Mouse (Mus musculus) intestine, postnatal 0 days (tissue): Measurements from ENCODE around the gene Spef2. TPM values are rescaled to one million over a fixed set of nuclear protein-coding genes. Genes with fewer than 3 reads are reported as not detected.
"Not testable (repeated sequence)": the region's sequence is repeated elsewhere in the genome, so short reads cannot be mapped to it uniquely, and the experiment has no call there.

Experiments used
- ATAC-seq: fragments of 200-750 bp; cut with Nextera tagmentation; 2 replicates; pipeline ENCODE4 v1.8.0; 2017; ENCODE audit warnings: mild to moderate bottlenecking, moderate TSS enrichment, moderate library complexity
- H3K27ac ChIP-seq: fragments of 300-500 bp; sonication (generic); 2 replicates; pipeline ENCODE4 v1.5.1; 2014; ENCODE audit warnings: mild to moderate bottlenecking, low read depth, low read length, moderate library complexity
- H3K27me3 ChIP-seq: fragments of 300-500 bp; sonication (generic); replicated peaks from 2 replicates; pipeline ENCODE4 v1.6.1; 2014; ENCODE audit warnings: low read length, mixed read lengths; ENCODE audit not compliant: control insufficient read depth, insufficient read depth
- H3K36me3 ChIP-seq: fragments of 300-500 bp; sonication (generic); 2 replicates; pipeline ENCODE4 v1.6.1; 2014; ENCODE audit warnings: mild to moderate bottlenecking, moderate library complexity; ENCODE audit not compliant: control insufficient read depth, insufficient read depth
- H3K4me1 ChIP-seq: fragments of 300-500 bp; sonication (generic); replicated peaks from 2 replicates; pipeline ENCODE4 v1.6.1; 2014; ENCODE audit warnings: antibody characterized with exemption, low read length, mixed read lengths; ENCODE audit not compliant: control insufficient read depth, insufficient read depth
- H3K4me2 ChIP-seq: fragments of 300-500 bp; sonication (generic); replicated peaks from 2 replicates; pipeline ENCODE4 v1.6.1; 2014; ENCODE audit warnings: low read depth, mild to moderate bottlenecking, moderate library complexity
- H3K4me3 ChIP-seq: fragments of 300-500 bp; sonication (generic); 2 replicates; pipeline ENCODE4 v1.5.1; 2014; ENCODE audit warnings: low read depth, low read length
- H3K9ac ChIP-seq: fragments of 300-500 bp; sonication (generic); 2 replicates; pipeline ENCODE4 v1.6.1; 2014; ENCODE audit warnings: mild to moderate bottlenecking, low read depth, low read length
- H3K9me3 ChIP-seq: fragments of 300-500 bp; sonication (generic); 2 replicates; pipeline ENCODE4 v1.6.1; 2016; ENCODE audit warnings: mixed run types; ENCODE audit not compliant: control insufficient read depth
- CTCF ChIP-seq: sonication (generic); IDR thresholded peaks from 2 replicates; pipeline ENCODE4 v1.5.1; 2016; ENCODE audit warnings: low read depth, mild to moderate bottlenecking, control low read depth, antibody characterized with exemption, moderate library complexity
- WGBS: fragments of 180-500 bp; shearing (Covaris S2); extraction: QIAGEN DNeasy Blood & Tissue Kit; methylation state at CpG from one replicate; pipeline ENCODE4 v1.1.7; 2014; 5-methylcytosine and 5-hydroxymethylcytosine counted together
- polyA plus RNA-seq: library from polyadenylated mRNA; unstranded; fragments of >200 nt; fragmentation: Nextera tagmentation; extraction: Ambion mirVana; gene quantifications from 2 replicates; pipeline ENCODE4 v1.2.1, GENCODE M21; 2015

Gene Spef2
- polyA plus RNA-seq, 1 experiment from 2014 or later, result 0.04 TPM

GRCm38 (mm10) chr15:9677343-9678036 is 71.2 kb downstream of the Spef2 start:
- H3K27ac ChIP-seq, result no peak overlapping the region
- H3K4me3 ChIP-seq, result no peak overlapping the region
- WGBS, result 79% methylated on average over 9 of the region's 9 CpGs
- no peak overlapping the region for H3K4me2 ChIP-seq
- no peak overlapping the region for H3K9ac ChIP-seq
- H3K36me3 ChIP-seq, result no peaks in the 10 kb centered on the region
- no peaks in the 10 kb centered on the region for H3K27me3 ChIP-seq
- H3K9me3 ChIP-seq, result no peaks in the 10 kb centered on the region
- no peaks in the 10 kb centered on the region for H3K4me1 ChIP-seq
- no peak for TF ChIP-seq CTCF
- ATAC-seq, result no peak

- TF ChIP-seq CTCF, result no peak
- Histone ChIP-seq H3K4me1 (no peaks in the 10 kb centered on the region), H3K4me3 (no peak overlapping the region), H3K27me3 (no peaks in the 10 kb centered on the region), H3K9ac (no peak overlapping the region), H3K4me2 (no peak overlapping the region), H3K36me3 (no peaks in the 10 kb centered on the region), H3K27ac (no peak overlapping the region), H3K9me3 (no peaks in the 10 kb centered on the region)
- no peak for ATAC-seq
- WGBS, result 85% methylated on average over 4 of the region's 4 CpGs
Measured at GRCm38 (mm10) chr15:9668575-9668974, 80.1 kb downstream of the Spef2 start.

- not testable (repeated sequence) for H3K36me3 ChIP-seq, H3K9me3 ChIP-seq, H3K9ac ChIP-seq, H3K27ac ChIP-seq, H3K27me3 ChIP-seq, H3K4me1 ChIP-seq, ATAC-seq, H3K4me3 ChIP-seq, H3K4me2 ChIP-seq
- 83% methylated on average over 2 of the region's 2 CpGs for WGBS
Measured at GRCm38 (mm10) chr15:9664948-9665347, 83.7 kb downstream of the Spef2 start.

GRCm38 (mm10) chr15:9661215-9661614 is 87.5 kb downstream of the Spef2 start:
- Histone ChIP-seq H3K9ac (no peak overlapping the region), H3K4me3 (no peak overlapping the region), H3K27me3 (no peaks in the 10 kb centered on the region), H3K27ac (no peak overlapping the region), H3K4me1 (no peaks in the 10 kb centered on the region), H3K4me2 (no peak overlapping the region), H3K36me3 (no peaks in the 10 kb centered on the region), H3K9me3 (no peaks in the 10 kb centered on the region)
- WGBS, result 80% methylated on average over 1 of the region's 1 CpGs
- no peak for TF ChIP-seq CTCF
- ATAC-seq, result no peak

- H3K27ac ChIP-seq, result no peak overlapping the region
- WGBS, result 90% methylated on average over 12 of the region's 12 CpGs
- H3K36me3 ChIP-seq, result no peaks in the 10 kb centered on the region
- H3K4me3 ChIP-seq, result no peak overlapping the region
- H3K4me2 ChIP-seq, result no peak overlapping the region
- no peaks in the 10 kb centered on the region for H3K9me3 ChIP-seq
- no peaks in the 10 kb centered on the region for H3K27me3 ChIP-seq
- ATAC-seq, result no peak
- no peak overlapping the region for H3K9ac ChIP-seq
- no peaks in the 10 kb centered on the region for H3K4me1 ChIP-seq
- no peak for TF ChIP-seq CTCF
Measured at GRCm38 (mm10) chr15:9634471-9634870, 114.2 kb downstream of the Spef2 start.

GRCm38 (mm10) chr15:9631657-9632056 is 117.0 kb downstream of the Spef2 start:
- no peak for TF ChIP-seq CTCF
- 84% methylated on average over 6 of the region's 6 CpGs for WGBS
- Histone ChIP-seq H3K4me3 (no peak overlapping the region), H3K4me2 (no peak overlapping the region), H3K36me3 (no peaks in the 10 kb centered on the region), H3K27ac (no peak overlapping the region), H3K27me3 (no peaks in the 10 kb centered on the region), H3K9me3 (no peaks in the 10 kb centered on the region), H3K9ac (no peak overlapping the region), H3K4me1 (no peaks in the 10 kb centered on the region)
- no peak for ATAC-seq

GRCm38 (mm10) chr15:9629660-9630059 is 119.0 kb downstream of the Spef2 start:
- 73% methylated on average over 1 of the region's 1 CpGs for WGBS
- no peak for TF ChIP-seq CTCF
- no peak for ATAC-seq

More at GRCm38 (mm10) chr15:9629660-9630059, 119.0 kb downstream of the Spef2 start:
- Histone ChIP-seq H3K27me3 (no peaks in the 10 kb centered on the region), H3K4me1 (no peaks in the 10 kb centered on the region), H3K36me3 (no peaks in the 10 kb centered on the region), H3K9ac (no peak overlapping the region), H3K27ac (no peak overlapping the region), H3K4me3 (no peak overlapping the region), H3K4me2 (no peak overlapping the region), H3K9me3 (no peaks in the 10 kb centered on the region)
